Mouse (Mus musculus): Measurements from ENCODE around the gene Ccdc152. TPM values are rescaled to one million over a fixed set of nuclear protein-coding genes. Genes with fewer than 3 reads are reported as not detected.
A peak's percentile ranks its signal among the peaks of the same experiment; 100 is the strongest.

The Ccdc152 gene
- 0.19 and 0.41 TPM in 2 replicates for polyA plus RNA-seq (2015; fragmentation: Nextera tagmentation; extraction: Ambion mirVana)

- Histone ChIP-seq H3K4me3 (no peak within 1 kb of the TSS), H3K27ac (no peak within 1 kb of the TSS), H3K4me1 (no peaks in the 10 kb centered on the region), H3K9ac (no peak within 1 kb of the TSS), H3K9me3 (no peaks in the 10 kb centered on the region), H3K36me3 (no peaks in the 10 kb centered on the region), H3K27me3 (no peaks in the 10 kb centered on the region), H3K4me2 (no peak within 1 kb of the TSS)
- ATAC-seq (ENCODE audit: insufficient number of reproducible peaks, low FRiP score, low TSS enrichment, low read depth): no peak
- 87% methylated on average over 12 of the region's 12 CpGs for WGBS
These were observed at the start of gene Ccdc152 for GRCm38 (mm10) chr15:3303426-3303825. Gene Ccdc152, minus strand, starts transcription at chr15:3303526.

DNA sequence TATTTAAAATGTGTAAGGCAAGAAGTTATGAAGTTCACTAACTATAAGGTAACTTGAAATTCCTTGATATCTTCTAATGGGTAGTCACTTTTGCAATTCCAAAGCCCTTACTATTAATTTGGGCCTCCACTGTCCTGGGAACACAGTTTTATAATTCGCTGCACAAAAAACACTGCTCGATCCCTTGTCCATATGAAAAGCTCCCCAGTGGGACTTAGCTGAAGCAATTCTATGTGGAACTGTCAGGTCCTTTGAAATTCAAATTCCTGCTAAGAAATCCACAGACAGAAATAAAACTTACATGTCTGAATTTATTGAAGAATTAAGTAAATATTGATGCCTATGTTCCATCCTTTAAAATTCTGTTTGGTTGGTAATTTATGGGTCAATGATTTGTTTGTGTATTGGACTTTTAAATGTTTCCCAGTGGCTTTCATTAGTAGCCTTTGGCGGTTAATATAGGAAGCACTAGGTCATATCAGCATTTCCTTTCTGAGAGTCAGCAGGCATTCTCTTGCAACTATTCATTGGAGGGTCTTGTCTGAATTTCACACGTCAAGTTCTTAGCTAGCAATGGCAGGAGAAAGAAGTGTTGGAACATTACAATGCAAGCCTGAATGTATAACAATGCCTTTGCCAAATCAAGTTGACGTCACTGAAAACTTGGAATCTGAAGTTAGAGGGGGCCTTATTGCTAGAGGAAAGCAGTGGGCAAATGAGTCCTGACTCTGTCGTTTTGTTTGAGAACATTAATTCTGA, 46.2 kb upstream of the Ccdc152 start:
- WGBS: 62% methylated on average over 6 of the region's 6 CpGs
- Histone ChIP-seq H3K27ac (no peak overlapping the region), H3K4me1 (no peaks in the 10 kb centered on the region), H3K36me3 (no peaks in the 10 kb centered on the region), H3K4me2 (no peak overlapping the region), H3K9me3 (no peaks in the 10 kb centered on the region), H3K9ac (no peak overlapping the region), H3K27me3 (no peaks in the 10 kb centered on the region), H3K4me3 (no peak overlapping the region)
- ATAC-seq (ENCODE audit: insufficient number of reproducible peaks, low FRiP score, low TSS enrichment, low read depth): no peak

DNA sequence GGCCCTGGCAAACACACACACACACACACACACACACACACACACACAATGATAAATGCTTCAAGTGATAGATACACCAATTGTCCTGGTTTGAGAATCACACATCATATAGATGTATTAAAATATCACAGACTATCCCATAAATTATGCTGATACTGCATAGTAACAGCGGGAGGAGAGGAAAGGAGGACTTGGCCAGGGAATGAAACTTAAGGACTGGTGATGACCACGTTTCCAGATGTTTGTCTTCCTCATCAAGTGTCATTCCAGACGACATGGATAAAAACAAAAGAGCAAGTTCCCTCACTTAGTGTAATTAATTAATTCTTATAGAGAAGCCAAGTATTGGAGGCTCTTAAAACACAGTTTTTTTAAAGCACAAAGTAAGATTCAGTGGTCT, 43.4 kb upstream of the Ccdc152 start:
- H3K36me3 ChIP-seq: no peaks in the 10 kb centered on the region
- H3K4me1 ChIP-seq: no peaks in the 10 kb centered on the region
- no peak overlapping the region for H3K27ac ChIP-seq
- no peak overlapping the region for H3K4me2 ChIP-seq
- ATAC-seq (ENCODE audit: insufficient number of reproducible peaks, low FRiP score, low TSS enrichment, low read depth): no peak
- no peak overlapping the region for H3K9ac ChIP-seq
- H3K9me3 ChIP-seq: no peaks in the 10 kb centered on the region
- no peaks in the 10 kb centered on the region for H3K27me3 ChIP-seq
- WGBS: 76% methylated on average over 3 of the region's 3 CpGs
- no peak overlapping the region for H3K4me3 ChIP-seq

GRCm38 (mm10) chr15:3344555-3344954, 41.2 kb upstream of the Ccdc152 start:
- H3K27ac ChIP-seq: peak overlapping the region; percentile 61
- no peak overlapping the region for H3K9ac ChIP-seq
- WGBS: 66% methylated on average over 4 of the region's 4 CpGs
- peak; percentile 24; the same call in 1 of the 2 replicates for ATAC-seq (ENCODE audit: insufficient number of reproducible peaks, low FRiP score, low TSS enrichment, low read depth)
- no peaks in the 10 kb centered on the region for H3K27me3 ChIP-seq
- H3K4me2 ChIP-seq: no peak overlapping the region
- no peaks in the 10 kb centered on the region for H3K4me1 ChIP-seq
- H3K9me3 ChIP-seq: no peaks in the 10 kb centered on the region
- H3K4me3 ChIP-seq: no peak overlapping the region
- peaks cover 13% of the 10 kb centered on the region for H3K36me3 ChIP-seq

DNA sequence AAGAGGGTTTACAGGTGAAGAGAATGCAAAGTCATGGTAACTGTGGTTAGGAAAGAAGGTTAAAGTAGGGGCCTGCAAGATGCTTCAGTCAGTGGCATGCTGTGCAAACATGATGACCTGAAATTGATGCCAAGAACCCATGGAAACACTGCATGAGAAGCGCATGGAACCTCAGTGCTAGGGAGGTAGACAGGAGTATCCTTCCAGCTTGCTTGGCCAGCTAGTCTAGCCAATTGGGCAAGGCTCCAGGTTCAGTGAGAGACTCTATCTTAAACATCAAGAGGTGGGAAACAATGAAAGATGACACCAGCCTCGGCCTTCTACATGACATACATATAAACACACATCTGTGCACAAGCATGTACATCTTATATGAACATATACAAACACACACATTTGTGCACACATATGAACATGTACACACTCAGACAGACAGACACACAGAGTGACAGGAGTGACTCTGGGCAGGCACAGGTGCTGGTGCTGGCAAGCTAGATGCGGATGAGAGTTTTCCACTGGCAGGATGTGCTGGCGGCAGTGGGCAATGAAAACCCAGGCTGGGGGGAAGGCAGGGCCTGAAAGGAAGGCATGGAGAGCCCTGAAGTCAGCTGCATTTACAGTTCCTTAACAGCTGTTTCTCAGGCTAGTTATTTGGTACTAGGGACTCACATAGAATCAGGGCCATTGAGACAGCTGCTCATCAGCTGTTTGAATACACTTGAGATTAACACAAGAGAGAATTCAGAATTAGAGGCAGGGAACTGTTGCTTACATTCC, 38.7 kb upstream of the Ccdc152 start:
- Histone ChIP-seq H3K4me3 (no peak overlapping the region), H3K4me2 (no peak overlapping the region), H3K9me3 (no peaks in the 10 kb centered on the region), H3K4me1 (no peaks in the 10 kb centered on the region), H3K27me3 (no peaks in the 10 kb centered on the region), H3K27ac (no peak overlapping the region), H3K36me3 (peaks cover 30% of the 10 kb centered on the region), H3K9ac (no peak overlapping the region)
- 71% methylated on average over 4 of the region's 4 CpGs for WGBS
- no peak for ATAC-seq (ENCODE audit: insufficient number of reproducible peaks, low FRiP score, low TSS enrichment, low read depth)

DNA sequence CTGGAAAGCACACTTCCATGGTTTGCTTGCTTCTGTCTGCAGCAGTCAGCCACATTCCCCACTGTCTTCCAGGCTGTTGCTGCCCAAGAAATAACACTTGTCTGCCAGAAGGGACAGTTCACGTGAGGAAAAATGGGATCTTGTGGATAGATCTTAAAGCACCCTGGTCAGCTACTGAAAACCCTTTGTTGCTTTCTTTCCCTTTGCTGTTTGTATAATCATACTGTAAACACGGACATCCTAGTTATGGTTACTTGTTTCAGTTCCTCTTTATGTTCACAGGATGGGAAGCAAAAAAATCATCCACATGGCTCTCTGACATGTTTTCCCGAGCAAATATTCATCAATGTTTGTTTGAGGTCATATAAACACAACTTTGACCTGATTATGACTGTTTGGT, 36.5 kb upstream of the Ccdc152 start:
- Histone ChIP-seq H3K9me3 (no peaks in the 10 kb centered on the region), H3K36me3 (peaks cover 36% of the 10 kb centered on the region), H3K4me2 (no peak overlapping the region), H3K4me3 (no peak overlapping the region), H3K27me3 (no peaks in the 10 kb centered on the region), H3K9ac (no peak overlapping the region), H3K4me1 (no peaks in the 10 kb centered on the region), H3K27ac (no peak overlapping the region)
- 85% methylated on average over 3 of the region's 3 CpGs for WGBS
- ATAC-seq (ENCODE audit: insufficient number of reproducible peaks, low FRiP score, low TSS enrichment, low read depth): no peak

- H3K4me2 ChIP-seq: no peak overlapping the region
- no peak overlapping the region for H3K27ac ChIP-seq
- H3K9ac ChIP-seq: no peak overlapping the region
- H3K27me3 ChIP-seq: no peaks in the 10 kb centered on the region
- WGBS: 86% methylated on average over 4 of the region's 4 CpGs
- H3K36me3 ChIP-seq: peaks cover 29% of the 10 kb centered on the region
- no peak for ATAC-seq (ENCODE audit: insufficient number of reproducible peaks, low FRiP score, low TSS enrichment, low read depth)
- H3K4me3 ChIP-seq: no peak overlapping the region
- H3K9me3 ChIP-seq: no peaks in the 10 kb centered on the region
- no peaks in the 10 kb centered on the region for H3K4me1 ChIP-seq
These were observed 29.2 kb upstream of the Ccdc152 start for GRCm38 (mm10) chr15:3332517-3332916.

DNA sequence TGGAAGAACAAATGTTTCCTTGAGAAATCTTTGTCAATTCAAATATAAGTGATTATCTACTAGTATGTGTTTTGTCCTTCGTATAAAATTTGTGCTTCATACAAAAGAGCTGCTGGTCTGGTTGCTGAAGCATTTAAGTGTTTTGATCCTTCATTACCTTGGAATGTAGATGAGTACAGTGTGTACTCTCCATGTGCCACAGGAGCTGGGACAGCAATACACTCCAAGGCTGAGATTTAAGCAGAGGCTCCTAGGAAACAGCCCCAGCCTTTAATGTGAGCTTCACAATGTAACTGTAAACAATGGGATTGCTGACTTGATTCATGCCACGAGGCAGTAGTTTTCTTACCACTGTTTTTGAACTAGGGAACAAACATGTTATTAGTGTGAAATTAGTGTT, 28.5 kb upstream of the Ccdc152 start:
- 75% methylated on average over 2 of the region's 2 CpGs for WGBS
- no peak for ATAC-seq (ENCODE audit: insufficient number of reproducible peaks, low FRiP score, low TSS enrichment, low read depth)
- H3K9ac ChIP-seq: no peak overlapping the region

GRCm38 (mm10) chr15:3330291-3330690, 27.0 kb upstream of the Ccdc152 start:
- Histone ChIP-seq H3K27ac (no peak overlapping the region), H3K9ac (no peak overlapping the region), H3K4me2 (no peak overlapping the region), H3K36me3 (peaks cover 19% of the 10 kb centered on the region), H3K4me1 (no peaks in the 10 kb centered on the region), H3K9me3 (no peaks in the 10 kb centered on the region), H3K27me3 (no peaks in the 10 kb centered on the region), H3K4me3 (no peak overlapping the region)
- no peak for ATAC-seq (ENCODE audit: insufficient number of reproducible peaks, low FRiP score, low TSS enrichment, low read depth)
- 78% methylated on average over 1 of the region's 1 CpGs for WGBS

More for the DNA sequence above, 28.5 kb upstream of the Ccdc152 start:
- no peaks in the 10 kb centered on the region for H3K9me3 ChIP-seq
- no peaks in the 10 kb centered on the region for H3K4me1 ChIP-seq
- H3K27me3 ChIP-seq: no peaks in the 10 kb centered on the region
- no peak overlapping the region for H3K4me3 ChIP-seq
- no peak overlapping the region for H3K4me2 ChIP-seq
- no peak overlapping the region for H3K27ac ChIP-seq
- peaks cover 23% of the 10 kb centered on the region for H3K36me3 ChIP-seq

DNA sequence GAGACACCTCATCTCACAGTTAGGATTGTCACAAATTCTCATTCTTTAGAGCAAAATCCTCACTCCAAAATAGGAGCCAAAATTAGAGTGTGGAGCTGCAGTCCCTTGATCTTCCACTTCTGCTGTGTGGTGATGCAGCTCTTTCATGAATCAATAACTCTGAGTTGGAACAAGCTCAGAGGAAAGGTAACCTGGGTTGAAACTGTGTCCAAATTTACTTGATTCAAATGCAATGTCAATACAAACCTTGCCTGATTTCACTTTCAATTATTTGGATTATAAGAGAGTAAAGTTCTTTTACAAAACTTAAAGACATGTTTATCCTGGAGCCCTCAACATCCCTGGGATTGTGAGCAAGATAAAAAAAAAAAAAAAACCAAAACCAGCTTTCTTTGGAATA, 19.7 kb upstream of the Ccdc152 start:
- no peaks in the 10 kb centered on the region for H3K9me3 ChIP-seq
- H3K36me3 ChIP-seq: peaks cover 14% of the 10 kb centered on the region
- H3K4me3 ChIP-seq: no peak overlapping the region
- H3K4me1 ChIP-seq: no peaks in the 10 kb centered on the region
- no peaks in the 10 kb centered on the region for H3K27me3 ChIP-seq
- H3K4me2 ChIP-seq: no peak overlapping the region
- no peak overlapping the region for H3K27ac ChIP-seq
- ATAC-seq (ENCODE audit: insufficient number of reproducible peaks, low FRiP score, low TSS enrichment, low read depth): no peak
- H3K9ac ChIP-seq: no peak overlapping the region

DNA sequence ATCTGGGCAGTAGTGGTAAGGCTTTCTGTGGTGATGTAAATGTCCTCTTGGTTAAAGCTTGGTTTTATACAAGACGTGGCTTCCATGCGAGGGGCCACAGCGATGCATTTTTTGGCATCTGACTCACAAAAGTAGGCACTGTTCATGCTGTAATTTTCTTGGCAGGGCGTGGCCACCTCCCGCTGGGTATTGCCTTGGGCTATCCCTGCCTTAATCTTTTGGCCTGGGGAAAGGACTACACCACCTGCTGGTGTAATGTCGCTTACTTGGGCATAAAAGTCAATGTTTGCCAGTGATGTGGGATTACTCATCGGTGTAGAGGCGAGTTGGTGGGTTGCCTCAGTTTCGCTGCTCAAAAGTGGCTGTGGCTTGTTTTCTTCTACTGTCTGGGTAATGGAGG, 16.6 kb upstream of the Ccdc152 start:
- Histone ChIP-seq H3K4me1 (no peaks in the 10 kb centered on the region), H3K36me3 (peaks cover 11% of the 10 kb centered on the region), H3K9me3 (no peaks in the 10 kb centered on the region), H3K4me2 (no peak overlapping the region), H3K9ac (no peak overlapping the region), H3K27me3 (no peaks in the 10 kb centered on the region), H3K27ac (no peak overlapping the region), H3K4me3 (no peak overlapping the region)
- 82% methylated on average over 9 of the region's 9 CpGs for WGBS
- ATAC-seq (ENCODE audit: insufficient number of reproducible peaks, low FRiP score, low TSS enrichment, low read depth): no peak

- Histone ChIP-seq H3K9ac (no peak overlapping the region), H3K4me3 (no peak overlapping the region), H3K27ac (no peak overlapping the region), H3K4me2 (no peak overlapping the region), H3K9me3 (no peaks in the 10 kb centered on the region), H3K4me1 (no peaks in the 10 kb centered on the region), H3K36me3 (peaks cover 11% of the 10 kb centered on the region), H3K27me3 (no peaks in the 10 kb centered on the region)
- no peak for ATAC-seq (ENCODE audit: insufficient number of reproducible peaks, low FRiP score, low TSS enrichment, low read depth)
- WGBS: 67% methylated on average over 2 of the region's 2 CpGs
These were observed 13.3 kb upstream of the Ccdc152 start for GRCm38 (mm10) chr15:3316617-3317016.

Measured in limb, embryonic 15.5 days (tissue).